8 mouse cellular contexts compared by ENCODE assay signal in the genomic region with DNA sequence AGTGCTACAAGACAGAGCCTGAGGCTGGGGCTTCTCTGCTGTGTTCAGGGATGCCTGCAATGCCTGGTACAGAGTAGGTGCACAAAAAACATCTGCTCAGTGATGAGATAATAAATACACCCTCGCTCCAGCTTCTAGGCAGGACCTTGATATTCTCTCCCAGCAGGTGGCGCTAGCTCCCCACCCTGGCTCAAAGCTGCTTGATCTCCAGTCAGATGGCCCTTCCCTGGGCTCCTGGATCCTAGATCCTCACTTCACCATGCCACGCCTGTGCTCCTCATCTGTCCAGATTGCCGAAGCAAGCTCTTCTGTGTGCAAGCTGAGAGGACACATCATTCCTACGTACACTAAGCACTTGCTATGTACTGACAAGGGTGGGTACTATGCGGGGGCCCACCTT. TPM values are rescaled to one million over a fixed set of nuclear protein-coding genes. Genes with fewer than 3 reads are reported as not detected.
DNase-seq lines count a peak whose midpoint lies in the region; ATAC-seq and TF ChIP-seq lines count a peak whose summit lies in the region.

No protein-coding gene starts in this region.

- H3K9me3 ChIP-seq in forebrain, postnatal 0 days (ENCODE audit: low read length) = no peaks in the 10 kb centered on the region
- H3K9me3 ChIP-seq in forebrain, embryonic 15.5 days = no peaks in the 10 kb centered on the region

- no peak overlapping the region for H3K9ac ChIP-seq in forebrain, postnatal 0 days
- H3K9ac ChIP-seq in forebrain, embryonic 15.5 days (replicated peaks) = no peak overlapping the region

- H3K4me2 ChIP-seq in forebrain, postnatal 0 days (ENCODE audit: low read depth) = no peak overlapping the region
- H3K4me2 ChIP-seq in forebrain, embryonic 15.5 days (replicated peaks) = no peak overlapping the region

- DNase-seq in forebrain, postnatal 0 days = peak; percentile 31
- DNase-seq in WW6 (ENCODE audit: low read depth, low spot score) = peak; percentile 50
- peak; percentile 43 to 73 for DNase-seq in cerebellum, postnatal 4 days (ENCODE audit: low spot score in 2 of 2)
- peak; percentile 81 to 87 for DNase-seq in heart, postnatal 14 days
- DNase-seq in layer of hippocampus, postnatal 25 days (ENCODE audit: extremely low spot score in 1 of 2, low spot score in 1 of 2) = peak; percentile 69 to 88
- peak; percentile 77 for DNase-seq in splenic B cell, adult 2 months (ENCODE audit: low read depth, low spot score)

- H3K27me3 ChIP-seq in forebrain, postnatal 0 days (ENCODE audit: insufficient read depth, low read length) = no peaks in the 10 kb centered on the region
- H3K27me3 ChIP-seq in forebrain, embryonic 15.5 days = no peaks in the 10 kb centered on the region
- no peaks in the 10 kb centered on the region for H3K27me3 ChIP-seq in splenic B cell, adult 2 months (ENCODE audit: control insufficient read depth, insufficient read depth, low read length, poor library complexity, severe bottlenecking)

- WGBS in forebrain, postnatal 0 days = 41% methylated on average over 6 of the region's 6 CpGs
- WGBS in forebrain, embryonic 15.5 days = 51% methylated on average over 6 of the region's 6 CpGs

- no peak overlapping the region for H3K4me3 ChIP-seq in forebrain, postnatal 0 days (ENCODE audit: low read depth, low read length)
- H3K4me3 ChIP-seq in forebrain, embryonic 15.5 days = no peak overlapping the region

- H3K36me3 ChIP-seq in forebrain, postnatal 0 days (ENCODE audit: insufficient read depth) = no peaks in the 10 kb centered on the region
- H3K36me3 ChIP-seq in forebrain, embryonic 15.5 days = no peaks in the 10 kb centered on the region
- peaks cover 6% of the 10 kb centered on the region for H3K36me3 ChIP-seq in splenic B cell, adult 2 months (ENCODE audit: control insufficient read depth, insufficient read depth, low read length, poor library complexity, severe bottlenecking)

- intact Hi-C loops in heart, postnatal 14 days (cut with DNase I) = loop anchor here (1.0 to 5.0 kb wide), 2 partner anchors 54 to 156 kb away; no protein-coding TSS in a partner anchor

- peak; percentile 70 for TF ChIP-seq CTCF in forebrain, postnatal 0 days (IDR thresholded peaks at IDR 0.05; ENCODE audit: low read depth)

- no peak overlapping the region for H3K27ac ChIP-seq in forebrain, postnatal 0 days (ENCODE audit: low read depth, low read length)
- H3K27ac ChIP-seq in forebrain, embryonic 15.5 days (replicated peaks) = no peak overlapping the region

- H3K4me1 ChIP-seq in forebrain, postnatal 0 days (ENCODE audit: insufficient read depth) = no peaks in the 10 kb centered on the region
- no peaks in the 10 kb centered on the region for H3K4me1 ChIP-seq in forebrain, embryonic 15.5 days

- ATAC-seq in forebrain, postnatal 0 days = no peak; the same call in 1 of the 2 replicates
- ATAC-seq in forebrain, embryonic 15.5 days (replicated peaks) = no peak
- ATAC-seq in megakaryocyte-erythroid progenitor cell, adult 5-6 weeks (replicated peaks; ENCODE audit: low FRiP score, low TSS enrichment, poor library complexity, severe bottlenecking) = 0 out of 2 replicates have a peak, but pooled peaks have one; percentile 36

RNA-seq across cellular contexts. Expression of gene Htra3, which starts 21.5 kb away (rescaled TPM):
- total RNA-seq in forebrain, postnatal 0 days (2014; rRNA removed) = 11.1 and 13.2 TPM in 2 replicates
- polyA plus RNA-seq in forebrain, postnatal 0 days (2015; fragmentation: Nextera tagmentation; extraction: Ambion mirVana) = 16.4 and 16.9 TPM in 2 replicates
- polyA plus RNA-seq in forebrain, embryonic 15.5 days (2015; fragmentation: Nextera tagmentation; extraction: Ambion mirVana) = 9.6 and 10.9 TPM in 2 replicates
- total RNA-seq in heart, postnatal 14 days (2021) = 100 to 1,000 TPM; 108 to 149 TPM
- total RNA-seq in layer of hippocampus, postnatal 25 days (2021) = 1 to 10 TPM; 5.9 to 8.0 TPM
- not detected in 2 replicates for total RNA-seq in megakaryocyte-erythroid progenitor cell, adult 5-6 weeks (2014; fragmentation: Nextera tagmentation)
- not detected in 2 replicates for total RNA-seq in megakaryocyte-erythroid progenitor cell, adult 5-6 weeks (2017)

RNA-seq across cellular contexts. Expression of gene Sh3tc1, which starts 38.7 kb away (rescaled TPM):
- total RNA-seq in forebrain, postnatal 0 days (2014; rRNA removed) = 1.8 and 2.8 TPM in 2 replicates
- polyA plus RNA-seq in forebrain, postnatal 0 days (2015; fragmentation: Nextera tagmentation; extraction: Ambion mirVana) = 0.99 and 1.2 TPM in 2 replicates
- 1.5 and 1.9 TPM in 2 replicates for polyA plus RNA-seq in forebrain, embryonic 15.5 days (2015; fragmentation: Nextera tagmentation; extraction: Ambion mirVana)
- total RNA-seq in heart, postnatal 14 days (2021) = 10 to 100 TPM in 1 of 2 experiments, 1 to 10 TPM in 1; 9.8 to 10.6 TPM
- total RNA-seq in layer of hippocampus, postnatal 25 days (2021) = 1 to 10 TPM; 1.5 to 1.6 TPM
- 2.5 TPM in 1 of 2 replicates, not detected in the other for total RNA-seq in megakaryocyte-erythroid progenitor cell, adult 5-6 weeks (2014; fragmentation: Nextera tagmentation)
- total RNA-seq in megakaryocyte-erythroid progenitor cell, adult 5-6 weeks (2017) = 0.23 TPM in 1 of 2 replicates, not detected in the other

RNA-seq across cellular contexts. Expression of gene Ablim2, which starts 56.6 kb away (rescaled TPM):
- total RNA-seq in forebrain, postnatal 0 days (2014; rRNA removed) = 20.6 and 21.8 TPM in 2 replicates
- 13.2 and 18.2 TPM in 2 replicates for polyA plus RNA-seq in forebrain, postnatal 0 days (2015; fragmentation: Nextera tagmentation; extraction: Ambion mirVana)
- 8.5 and 9.1 TPM in 2 replicates for polyA plus RNA-seq in forebrain, embryonic 15.5 days (2015; fragmentation: Nextera tagmentation; extraction: Ambion mirVana)
- 10 to 100 TPM; 12.2 to 17.5 TPM for total RNA-seq in heart, postnatal 14 days (2021)
- total RNA-seq in layer of hippocampus, postnatal 25 days (2021) = 100 to 1,000 TPM; 123 to 132 TPM
- total RNA-seq in megakaryocyte-erythroid progenitor cell, adult 5-6 weeks (2014; fragmentation: Nextera tagmentation) = 0.22 TPM in 1 of 2 replicates, not detected in the other
- 0.38 and 3.1 TPM in 2 replicates for total RNA-seq in megakaryocyte-erythroid progenitor cell, adult 5-6 weeks (2017)

Comparison
In these comparisons a context has a peak if more than half of its experiments do, and no peak if none do; other contexts are left out.
1. DNase-seq: peak in every context shown above with its lines; median percentile 84 in heart, postnatal 14 days; 78 in layer of hippocampus, postnatal 25 days; 77 in splenic B cell, adult 2 months; 58 in cerebellum, postnatal 4 days; 50 in WW6; 31 in forebrain, postnatal 0 days.
2. RNA of gene Htra3, which starts 21.5 kb away (total RNA-seq): 108 to 149 TPM in heart, postnatal 14 days, 11.1 to 13.2 TPM in forebrain, postnatal 0 days and 5.9 to 8.0 TPM in layer of hippocampus, postnatal 25 days; not detected in megakaryocyte-erythroid progenitor cell, adult 5-6 weeks; every median in the first group is over 4 times any median in the second.